Mouse (Mus musculus) myocyte (in vitro differentiated cells): ENCODE data around the gene Slc28a3.

ENCODE experiments used
- CEBPB ChIP-seq: IDR thresholded peaks from 2 replicates; pipeline ENCODE4 v1.6.1; 2011; ENCODE audit warnings: mild to moderate bottlenecking, moderate library complexity; ENCODE audit not compliant: poor library complexity, insufficient read depth, severe bottlenecking
- E2F4 ChIP-seq: IDR thresholded peaks from one replicate; pipeline ENCODE4 v1.6.1; 2011; ENCODE audit warnings: mild to moderate bottlenecking, control low read depth, moderate library complexity; ENCODE audit not compliant: insufficient read depth
- MAX ChIP-seq: IDR thresholded peaks from one replicate; pipeline ENCODE4 v1.6.1; 2011; ENCODE audit warnings: low read depth, mild to moderate bottlenecking, control low read depth
- MYOD1 ChIP-seq, 3 experiments: IDR thresholded peaks; one replicate each; pipeline ENCODE4 v1.6.1; 2011; ENCODE audit warnings: control low read depth in 2 of 3, low read depth in 2 of 3, mild to moderate bottlenecking in 2 of 3, moderate library complexity in 1 of 3; ENCODE audit not compliant: insufficient read length in 2 of 3, control insufficient read depth in 1 of 3
- MYOG ChIP-seq, 3 experiments: IDR thresholded peaks; one replicate each; pipeline ENCODE4 v1.6.1; 2011; ENCODE audit warnings: control low read depth in 2 of 3, low read depth in 2 of 3, mild to moderate bottlenecking in 2 of 3; ENCODE audit not compliant: insufficient read length in 2 of 3, control insufficient read depth in 1 of 3, insufficient read depth in 1 of 3
- POLR2A ChIP-seq: IDR thresholded peaks from one replicate; pipeline ENCODE4 v1.6.1; 2011; ENCODE audit warnings: low read depth, mild to moderate bottlenecking, control low read depth, moderate library complexity; ENCODE audit not compliant: insufficient read length
- POLR2AphosphoS2 ChIP-seq: IDR thresholded peaks from one replicate; pipeline ENCODE4 v1.6.1; 2011; ENCODE audit warnings: low read depth, control low read depth; ENCODE audit not compliant: insufficient read length
- REST ChIP-seq: IDR thresholded peaks from one replicate; pipeline ENCODE4 v1.6.1; 2011; ENCODE audit warnings: mild to moderate bottlenecking, control low read depth, moderate library complexity; ENCODE audit not compliant: insufficient read depth, insufficient read length
- SRF ChIP-seq: IDR thresholded peaks from one replicate; pipeline ENCODE4 v1.6.1; 2011; ENCODE audit warnings: low read depth; ENCODE audit not compliant: control insufficient read depth, insufficient read length
- TCF12 ChIP-seq: IDR thresholded peaks from one replicate; pipeline ENCODE4 v1.6.1; 2011; ENCODE audit warnings: mild to moderate bottlenecking, control low read depth; ENCODE audit not compliant: poor library complexity, insufficient read depth, severe bottlenecking
- TCF3 ChIP-seq: IDR thresholded peaks from one replicate; pipeline ENCODE4 v1.6.1; 2011; ENCODE audit warnings: low read depth, control low read depth; ENCODE audit not compliant: insufficient read length
- USF1 ChIP-seq: IDR thresholded peaks from one replicate; pipeline ENCODE4 v1.6.1; 2011; ENCODE audit warnings: low read depth, mild to moderate bottlenecking, control low read depth, moderate library complexity

DNA sequence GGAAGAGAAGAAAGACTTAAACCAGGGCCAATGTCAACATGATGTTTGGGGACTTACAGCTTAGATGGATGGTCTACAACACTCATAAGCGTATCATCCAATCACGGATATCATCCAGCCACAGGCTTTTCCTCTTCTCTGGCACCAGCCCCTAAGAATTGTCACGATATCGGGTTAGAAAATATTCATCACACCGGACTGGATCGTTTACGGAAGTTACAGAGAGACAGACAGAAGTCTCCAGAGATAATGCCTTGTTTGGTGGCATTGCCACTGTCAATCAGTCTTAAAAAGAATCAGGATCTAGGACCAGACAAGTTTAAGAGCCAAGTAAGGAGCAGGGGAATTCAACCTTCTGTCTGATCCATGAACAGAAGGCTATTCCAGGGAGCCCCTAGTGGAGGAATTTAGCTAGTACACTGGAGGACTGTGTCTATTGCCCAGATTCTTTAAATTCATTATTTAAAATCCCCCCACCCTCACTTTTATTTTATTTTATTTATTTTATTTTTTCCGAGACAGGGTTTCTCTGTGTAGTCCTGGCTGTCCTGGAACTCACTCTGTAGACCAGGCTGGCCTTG, 96.4 kb downstream of the Slc28a3 start:
- TF ChIP-seq E2F4 (no peak), MAX (no peak), TCF3 (no peak), POLR2A (no peak), USF1 (no peak), TCF12 (no peak), REST (no peak), MYOG (IDR thresholded peaks at IDR 0.05; ENCODE audit: control insufficient read depth in 1 of 3, insufficient read depth in 1 of 3, insufficient read length in 2 of 3, low read depth in 2 of 3) (no peak), MYOD1 (IDR thresholded peaks at IDR 0.05; ENCODE audit: control insufficient read depth in 1 of 3, insufficient read length in 2 of 3, low read depth in 2 of 3) (no peak), CEBPB (no peak), POLR2AphosphoS2 (no peak), SRF (no peak)
